Mouse (Mus musculus) spleen, adult 2 months (tissue): ENCODE measurements around the gene Casp9. TPM values are rescaled to one million over a fixed set of nuclear protein-coding genes. Genes with fewer than 3 reads are reported as not detected.

ENCODE experiments used
- DNase-seq, 2 experiments: peaks; one replicate each; pipeline versions ENCODE4 v3.0.0 to v3.0.0-alpha.2; 2012 to 2021; ENCODE audit warnings: low spot score in 2 of 2, low read depth in 1 of 2
- H3K27ac ChIP-seq: fragments of 200-500 bp; 2 replicates; pipeline ENCODE4 v1.5.1; 2012; ENCODE audit warnings: low read length, inconsistent platforms; ENCODE audit not compliant: insufficient read depth
- H3K27me3 ChIP-seq: fragments of 200-500 bp; 2 replicates; pipeline ENCODE4 v1.6.1; 2012; ENCODE audit warnings: mild to moderate bottlenecking, moderate library complexity, low read length, inconsistent platforms; ENCODE audit not compliant: control insufficient read depth, insufficient read depth
- H3K36me3 ChIP-seq: fragments of 200-500 bp; 2 replicates; pipeline ENCODE4 v1.6.1; 2012; ENCODE audit warnings: mild to moderate bottlenecking, low read length, inconsistent platforms; ENCODE audit not compliant: control insufficient read depth, insufficient read depth
- H3K4me1 ChIP-seq: fragments of 200-500 bp; 2 replicates; pipeline ENCODE4 v1.6.1; 2011; ENCODE audit warnings: inconsistent platforms; ENCODE audit not compliant: control insufficient read depth, insufficient read depth, insufficient read length
- H3K4me3 ChIP-seq: fragments of 200-500 bp; 2 replicates; pipeline ENCODE4 v1.5.1; 2011; ENCODE audit warnings: mild to moderate bottlenecking, inconsistent platforms; ENCODE audit not compliant: insufficient read depth, insufficient read length; ENCODE audit errors: extremely low read depth
- CTCF ChIP-seq: fragments of 200-500 bp; IDR thresholded peaks from 2 replicates; pipeline ENCODE4 v1.5.1; 2011; ENCODE audit warnings: mild to moderate bottlenecking, inconsistent platforms; ENCODE audit not compliant: insufficient read depth, insufficient read length, insufficient replicate concordance; ENCODE audit errors: extremely low read depth
- POLR2A ChIP-seq: fragments of 200-500 bp; IDR thresholded peaks from 2 replicates; pipeline ENCODE4 v1.6.1; 2011; ENCODE audit warnings: low read depth, low read length, inconsistent platforms
- WGBS: fragments of 180-500 bp; shearing (Covaris S2); methylation state at CpG from one replicate; pipeline ENCODE4 v1.1.7; 2018; 5-methylcytosine and 5-hydroxymethylcytosine counted together
- polyA plus RNA-seq: library from polyadenylated mRNA; depleted of rRNA; stranded (reverse); fragments of >200 nt; gene quantifications from 2 replicates; pipeline ENCODE4 v1.2.3, GENCODE M21; 2012; rRNA removed

Casp9 gene
- polyA plus RNA-seq = 18.4 and 25.1 TPM in 2 replicates

GRCm38 (mm10) chr4:141793282-141794151 lies at the start of gene Casp9:
Gene Casp9 (plus strand): TSS chr4:141793612.
- Histone ChIP-seq H3K27ac (peak within 1 kb of the TSS; percentile 88), H3K27me3 (no peaks in the 10 kb centered on the region), H3K4me3 (peak within 1 kb of the TSS; percentile 70), H3K36me3 (peaks cover 9% of the 10 kb centered on the region), H3K4me1 (no peaks in the 10 kb centered on the region)
- WGBS = under 1% methylated on average over 75 of the region's 80 CpGs
- TF ChIP-seq CTCF (no peak), POLR2A (peak; percentile 52)
- peak; percentile 91 to 97 for DNase-seq

GRCm38 (mm10) chr4:141746578-141747346 lies 46.6 kb upstream of the Casp9 start, which contains the start of gene Agmat:
Gene Agmat (plus strand): TSS chr4:141746672.
- WGBS = 55% methylated on average over 25 of the region's 25 CpGs

GRCm38 (mm10) chr4:141749557-141749956 lies 43.9 kb upstream of the Casp9 start:
- no peak overlapping the region for H3K4me3 ChIP-seq
- H3K36me3 ChIP-seq = no peaks in the 10 kb centered on the region
- H3K4me1 ChIP-seq = no peaks in the 10 kb centered on the region
- H3K27ac ChIP-seq = no peak overlapping the region
- 0 out of 2 replicates have a peak, but pooled peaks cover 2% of the 10 kb centered on the region for H3K27me3 ChIP-seq
- DNase-seq = no peak
- WGBS = 77% methylated on average over 11 of the region's 11 CpGs
- TF ChIP-seq POLR2A (no peak), CTCF (no peak)

More at GRCm38 (mm10) chr4:141746578-141747346, 46.6 kb upstream of the Casp9 start, which contains the start of gene Agmat:
- Histone ChIP-seq H3K27ac (no peak within 1 kb of the TSS), H3K27me3 (0 out of 2 replicates have a peak, but pooled peaks cover 2% of the 10 kb centered on the region), H3K4me1 (no peaks in the 10 kb centered on the region), H3K36me3 (no peaks in the 10 kb centered on the region), H3K4me3 (no peak within 1 kb of the TSS)
- no peak for DNase-seq
- TF ChIP-seq CTCF (no peak), POLR2A (no peak)

GRCm38 (mm10) chr4:141750826-141751225 lies 42.6 kb upstream of the Casp9 start:
- H3K27ac ChIP-seq = no peak overlapping the region
- 0 out of 2 replicates have a peak, but pooled peaks cover 2% of the 10 kb centered on the region for H3K27me3 ChIP-seq
- 83% methylated on average over 3 of the region's 3 CpGs for WGBS
- no peaks in the 10 kb centered on the region for H3K36me3 ChIP-seq
- H3K4me1 ChIP-seq = no peaks in the 10 kb centered on the region
- H3K4me3 ChIP-seq = no peak overlapping the region
- DNase-seq = no peak
- TF ChIP-seq POLR2A (no peak), CTCF (no peak)

GRCm38 (mm10) chr4:141751419-141752075 lies 41.9 kb upstream of the Casp9 start:
- Histone ChIP-seq H3K4me1 (no peaks in the 10 kb centered on the region), H3K27ac (peak overlapping the region; percentile 80), H3K4me3 (no peak overlapping the region), H3K36me3 (no peaks in the 10 kb centered on the region), H3K27me3 (0 out of 2 replicates have a peak, but pooled peaks cover 2% of the 10 kb centered on the region)
- TF ChIP-seq CTCF = no peak
- TF ChIP-seq POLR2A = no peak
- DNase-seq = no peak
- WGBS = 66% methylated on average over 4 of the region's 4 CpGs

- Histone ChIP-seq H3K4me1 (no peaks in the 10 kb centered on the region), H3K27me3 (no peaks in the 10 kb centered on the region), H3K27ac (peak overlapping the region; percentile 80), H3K4me3 (no peak overlapping the region), H3K36me3 (no peaks in the 10 kb centered on the region)
- TF ChIP-seq CTCF (no peak), POLR2A (no peak)
- 27% methylated on average over 4 of the region's 4 CpGs for WGBS
- DNase-seq = no peak
These were observed 41.4 kb upstream of the Casp9 start for GRCm38 (mm10) chr4:141752076-141752421.
